Mouse (Mus musculus): ENCODE measurements around the gene Uso1. TPM values are rescaled to one million over a fixed set of nuclear protein-coding genes. Genes with fewer than 3 reads are reported as not detected.

Uso1 gene
- polyA plus RNA-seq, 1 experiment = 46.2 TPM

DNA sequence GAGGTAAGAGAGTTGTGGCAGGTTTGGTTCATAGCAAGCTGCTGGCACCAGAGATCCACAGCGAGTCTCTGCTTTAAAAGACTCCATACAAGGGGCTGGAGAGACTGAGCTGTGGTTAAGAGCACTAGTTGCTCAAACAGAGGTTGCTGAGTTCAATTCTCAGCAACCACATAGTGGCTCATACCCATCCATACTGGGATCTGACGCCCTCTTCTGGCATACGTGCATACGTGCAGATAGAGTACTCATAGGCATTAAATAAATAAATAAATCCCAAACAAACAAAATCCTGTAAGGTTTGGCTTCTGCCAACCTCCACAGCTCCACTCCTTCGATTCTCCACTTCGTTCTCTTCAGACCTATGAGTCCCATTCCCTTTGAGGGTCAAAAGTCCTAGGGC, 114.3 kb downstream of the Uso1 start:
- Histone ChIP-seq H3K4me1 (ENCODE audit: control insufficient read depth, insufficient read depth, low read length) (no peaks in the 10 kb centered on the region), H3K4me3 (ENCODE audit: insufficient read depth, low read length) (no peak overlapping the region), H3K27ac (ENCODE audit: insufficient read depth, low read length) (no peak overlapping the region)
- TF ChIP-seq POLR2A (IDR thresholded peaks at IDR 0.05; ENCODE audit: extremely low read depth, insufficient read depth, low read length) = no peak
- TF ChIP-seq CTCF (IDR thresholded peaks at IDR 0.05; ENCODE audit: extremely low read depth, insufficient read depth, low read length) = no peak

Other genes starting within 250 kb of the Uso1 start
- 43.8 and 45.5 TPM in 2 replicates for gene Rchy1, start 174.9 kb upstream of the Uso1 start, polyA plus RNA-seq (2012; rRNA removed)
- gene Odaph, start 150.5 kb upstream of the Uso1 start, polyA plus RNA-seq (2012; rRNA removed) = not detected in 2 replicates
- gene Cdkl2, start 94.1 kb upstream of the Uso1 start, polyA plus RNA-seq (2012; rRNA removed) = 19.0 and 21.9 TPM in 2 replicates
- gene G3bp2, start 54.2 kb upstream of the Uso1 start, polyA plus RNA-seq (2012; rRNA removed) = 121 and 127 TPM in 2 replicates
- not detected in 2 replicates for gene U90926, start 77.5 kb downstream of the Uso1 start, polyA plus RNA-seq (2012; rRNA removed)
- gene Ppef2, start 118.3 kb downstream of the Uso1 start, polyA plus RNA-seq (2012; rRNA removed) = 0.98 and 2.4 TPM in 2 replicates
- gene Naaa, start 140.2 kb downstream of the Uso1 start, polyA plus RNA-seq (2012; rRNA removed) = 48.7 and 50.7 TPM in 2 replicates
- gene Sdad1, start 172.5 kb downstream of the Uso1 start, polyA plus RNA-seq (2012; rRNA removed) = 11.8 and 13.8 TPM in 2 replicates
- gene Cxcl9, start 190.1 kb downstream of the Uso1 start, polyA plus RNA-seq (2012; rRNA removed) = not detected in 2 replicates
- gene Art3, start 193.9 kb downstream of the Uso1 start, polyA plus RNA-seq (2012; rRNA removed) = 13.8 and 15.2 TPM in 2 replicates
- gene Cxcl10, start 211.0 kb downstream of the Uso1 start, polyA plus RNA-seq (2012; rRNA removed) = 0.40 and 1.1 TPM in 2 replicates